8 mouse cellular contexts compared by ENCODE assay signal in genomic region chr16:67620826-67621505, GRCm38 (mm10). TPM values are rescaled to one million over a fixed set of nuclear protein-coding genes. Genes with fewer than 3 reads are reported as not detected.
A peak's percentile ranks its signal among the peaks of the same experiment; 100 is the strongest.
DNase-seq lines count a peak whose midpoint lies in the region; ATAC-seq and TF ChIP-seq lines count a peak whose summit lies in the region.

TSS of gene Cadm2 (minus strand) at chr16:67620908.

- H3K9me3 ChIP-seq in forebrain, embryonic 14.5 days (replicated peaks; ENCODE audit: control insufficient read depth, low read length) = no peaks in the 10 kb centered on the region
- no peaks in the 10 kb centered on the region for H3K9me3 ChIP-seq in heart, postnatal 0 days (replicated peaks; ENCODE audit: control insufficient read depth, low read length)
- no peaks in the 10 kb centered on the region for H3K9me3 ChIP-seq in liver, embryonic 14.5 days (ENCODE audit: control insufficient read depth, low read length)
- no peaks in the 10 kb centered on the region for H3K9me3 ChIP-seq in neural tube, embryonic 12.5 days

- under 1% methylated on average over 33 of the region's 35 CpGs for WGBS in forebrain, embryonic 14.5 days
- WGBS in heart, postnatal 0 days = under 1% methylated on average over 33 of the region's 35 CpGs
- under 1% methylated on average over 35 of the region's 35 CpGs for WGBS in liver, embryonic 14.5 days (ENCODE audit: insufficient replicate concordance)
- WGBS in neural tube, embryonic 12.5 days = 1% methylated on average over 27 of the region's 35 CpGs

- 0 out of 2 replicates have a peak, but pooled peaks cover 3% of the 10 kb centered on the region for H3K4me1 ChIP-seq in forebrain, embryonic 14.5 days (ENCODE audit: control insufficient read depth, insufficient read depth, low read length)
- peaks cover 6% of the 10 kb centered on the region; the same call in 1 of the 2 replicates for H3K4me1 ChIP-seq in heart, postnatal 0 days (ENCODE audit: control insufficient read depth, insufficient read depth)
- H3K4me1 ChIP-seq in liver, embryonic 14.5 days (replicated peaks; ENCODE audit: control insufficient read depth in 2 of 2, insufficient read depth in 2 of 2, low read length in 1 of 2) = no peaks in the 10 kb centered on the region
- H3K4me1 ChIP-seq in neural tube, embryonic 12.5 days = 0 out of 2 replicates have a peak, but pooled peaks cover 4% of the 10 kb centered on the region

- H3K27me3 ChIP-seq in forebrain, embryonic 14.5 days (replicated peaks; ENCODE audit: control insufficient read depth, insufficient read depth, low read length) = no peaks in the 10 kb centered on the region
- H3K27me3 ChIP-seq in heart, postnatal 0 days (ENCODE audit: control insufficient read depth, insufficient read depth, low read length) = peaks cover 36% of the 10 kb centered on the region
- H3K27me3 ChIP-seq in liver, embryonic 14.5 days (ENCODE audit: control insufficient read depth, insufficient read depth, low read length) = peaks cover 31% of the 10 kb centered on the region
- H3K27me3 ChIP-seq in neural tube, embryonic 12.5 days (replicated peaks) = no peaks in the 10 kb centered on the region

- peak within 1 kb of the TSS; percentile 64 for H3K4me2 ChIP-seq in forebrain, embryonic 14.5 days (ENCODE audit: low read length)
- H3K4me2 ChIP-seq in heart, postnatal 0 days (ENCODE audit: low read depth, low read length) = peak within 1 kb of the TSS; percentile 100
- peak within 1 kb of the TSS; percentile 75 for H3K4me2 ChIP-seq in liver, embryonic 14.5 days (ENCODE audit: low read depth)
- peak within 1 kb of the TSS; percentile 76 for H3K4me2 ChIP-seq in neural tube, embryonic 12.5 days (replicated peaks)

- H3K4me3 ChIP-seq in forebrain, embryonic 14.5 days (ENCODE audit: low read depth, low read length) = peak within 1 kb of the TSS; percentile 75
- peak within 1 kb of the TSS; percentile 69 for H3K4me3 ChIP-seq in heart, postnatal 0 days (ENCODE audit: low read depth, low read length)
- peak within 1 kb of the TSS; percentile 52 to 84 for H3K4me3 ChIP-seq in liver, embryonic 14.5 days (ENCODE audit: insufficient read depth in 1 of 2, low read depth in 2 of 2, low read length in 2 of 2)
- peak within 1 kb of the TSS; percentile 74 for H3K4me3 ChIP-seq in neural tube, embryonic 12.5 days

- no peak for TF ChIP-seq EP300 in heart, postnatal 0 days (IDR thresholded peaks at IDR 0.05; ENCODE audit: low read depth)
- no peak for TF ChIP-seq EP300 in liver, embryonic 14.5 days (IDR thresholded peaks at IDR 0.05; ENCODE audit: low read depth)

- peak within 1 kb of the TSS; percentile 91 for H3K27ac ChIP-seq in forebrain, embryonic 14.5 days (ENCODE audit: low read depth, low read length)
- H3K27ac ChIP-seq in heart, postnatal 0 days (ENCODE audit: low read depth) = no peak within 1 kb of the TSS
- no peak within 1 kb of the TSS for H3K27ac ChIP-seq in liver, embryonic 14.5 days
- peak within 1 kb of the TSS; percentile 72 for H3K27ac ChIP-seq in neural tube, embryonic 12.5 days

- peak; percentile 98 for ATAC-seq in forebrain, embryonic 14.5 days
- peak; percentile 100 for ATAC-seq in heart, postnatal 0 days (ENCODE audit: insufficient read depth, low read depth)
- ATAC-seq in liver, embryonic 14.5 days (ENCODE audit: insufficient read depth) = peak; percentile 100
- ATAC-seq in neural tube, embryonic 12.5 days (ENCODE audit: low FRiP score, low read depth) = peak; percentile 99

- DNase-seq in ES-CJ7 (ENCODE audit: low read depth, low spot score) = peak; percentile 94
- peak; percentile 98 for DNase-seq in cerebellum, adult 11-12 months
- DNase-seq in forebrain, embryonic 14.5 days (ENCODE audit: low spot score) = peak; percentile 97
- DNase-seq in heart, postnatal 0 days (ENCODE audit: low spot score) = peak; percentile 95
- peak; percentile 90 to 94 for DNase-seq in kidney, postnatal 25 days
- peak; percentile 49 to 54 (median 53) for DNase-seq in liver, embryonic 14.5 days (ENCODE audit: low read depth in 3 of 3, low spot score in 3 of 3)
- peak; percentile 93 for DNase-seq in telencephalon, adult 2 months (ENCODE audit: low read depth, low spot score)

- TF ChIP-seq CTCF in heart, postnatal 0 days (IDR thresholded peaks at IDR 0.05; ENCODE audit: low read depth) = no peak
- TF ChIP-seq CTCF in liver, embryonic 14.5 days (IDR thresholded peaks at IDR 0.05; ENCODE audit: low read depth) = no peak

- H3K9ac ChIP-seq in forebrain, embryonic 14.5 days (ENCODE audit: low read length) = peak within 1 kb of the TSS; percentile 82
- H3K9ac ChIP-seq in heart, postnatal 0 days (replicated peaks; ENCODE audit: low read depth, low read length) = no peak within 1 kb of the TSS; the same call in 1 of the 2 replicates
- H3K9ac ChIP-seq in liver, embryonic 14.5 days (replicated peaks) = no peak within 1 kb of the TSS
- H3K9ac ChIP-seq in neural tube, embryonic 12.5 days = peak within 1 kb of the TSS; percentile 77

- H3K36me3 ChIP-seq in forebrain, embryonic 14.5 days (ENCODE audit: control insufficient read depth, insufficient read depth, low read length) = no peaks in the 10 kb centered on the region
- H3K36me3 ChIP-seq in heart, postnatal 0 days (replicated peaks; ENCODE audit: control insufficient read depth, insufficient read depth, low read length) = no peaks in the 10 kb centered on the region
- no peaks in the 10 kb centered on the region for H3K36me3 ChIP-seq in liver, embryonic 14.5 days (replicated peaks; ENCODE audit: control insufficient read depth, insufficient read depth, low read depth)
- no peaks in the 10 kb centered on the region for H3K36me3 ChIP-seq in neural tube, embryonic 12.5 days

RNA-seq across cellular contexts. Expression of gene Cadm2, which starts in this region (rescaled TPM):
- polyA plus RNA-seq in forebrain, embryonic 14.5 days (2014; fragmentation: Nextera tagmentation; extraction: Ambion mirVana) = 13.4 and 24.2 TPM in 2 replicates
- under 0.01 and 1.0 TPM in 2 replicates for total RNA-seq in heart, postnatal 0 days (2014; rRNA removed; ENCODE audit: low replicate concordance)
- polyA plus RNA-seq in heart, postnatal 0 days (2015; fragmentation: Nextera tagmentation; extraction: Ambion mirVana) = 0.14 TPM in 1 of 2 replicates, not detected in the other
- polyA plus RNA-seq in liver, embryonic 14.5 days (2012; rRNA removed) = 0.02 and 0.06 TPM in 2 replicates
- not detected in 2 replicates for polyA plus RNA-seq in liver, embryonic 14.5 days (2014; fragmentation: Nextera tagmentation; extraction: Ambion mirVana)
- polyA plus RNA-seq in neural tube, embryonic 12.5 days (2016; fragmentation: Nextera tagmentation; extraction: Ambion mirVana) = 12.0 and 13.9 TPM in 2 replicates

Comparison
In these comparisons a context has a peak if more than half of its experiments do, and no peak if none do; other contexts are left out.
1. RNA of gene Cadm2 (polyA plus RNA-seq): 13.4 to 24.2 TPM in forebrain, embryonic 14.5 days and 12.0 to 13.9 TPM in neural tube, embryonic 12.5 days; 0.14 TPM in heart, postnatal 0 days and 0.02 to 0.06 TPM in liver, embryonic 14.5 days; every median in the first group is over 10 times any median in the second.
2. Peak in DNase-seq, ATAC-seq, H3K4me3 ChIP-seq and H3K4me2 ChIP-seq in liver, embryonic 14.5 days; RNA of the gene not detected or under 1 TPM.
3. H3K27ac ChIP-seq: peak in forebrain, embryonic 14.5 days (single experiment) and neural tube, embryonic 12.5 days (single experiment); none in heart, postnatal 0 days (single experiment) and liver, embryonic 14.5 days (single experiment).
4. H3K9ac ChIP-seq: peak in forebrain, embryonic 14.5 days (single experiment) and neural tube, embryonic 12.5 days (single experiment); none in heart, postnatal 0 days (single experiment) and liver, embryonic 14.5 days (single experiment).
5. Peak in every context shown above with its lines, with median percentiles within 50 percentile points of each other: DNase-seq, ATAC-seq, H3K4me2 ChIP-seq and H3K4me3 ChIP-seq.